Mouse (Mus musculus): ENCODE data around the gene Tmod2. TPM values are rescaled to one million over a fixed set of nuclear protein-coding genes. Genes with fewer than 3 reads are reported as not detected.
"Not testable (repeated sequence)": the region's sequence is repeated elsewhere in the genome, so short reads cannot be mapped to it uniquely, and the experiment has no call there.

Gene Tmod2
- polyA plus RNA-seq, 1 experiment from 2014 or later: 2.1 TPM

- H3K27me3 ChIP-seq: no peaks in the 10 kb centered on the region
- TF ChIP-seq CTCF (IDR thresholded peaks at IDR 0.05): no peak
- in situ Hi-C loops (cut with MboI; ENCODE audit: low pct_unique_long_range_greater_than_20kb): no loop called here
- DNase-seq (ENCODE audit: low read depth, low spot score): no peak
- ChIA-PET POLR2A (no interaction called here), CTCF (no interaction called here)
- ATAC-seq: peak; percentile 49
These were observed 15.1 kb upstream of the Tmod2 start for GRCm38 (mm10) chr9:75626308-75626604.

- CTCF ChIA-PET: no interaction called here
- POLR2A ChIA-PET: interaction anchor here (0.7 to 0.8 kb wide), 2 partner anchors 21 to 101 kb away, joined by 3 read pairs; no protein-coding TSS in a partner anchor
- no peak for TF ChIP-seq CTCF (IDR thresholded peaks at IDR 0.05)
- ATAC-seq (peak; percentile 76), DNase-seq (ENCODE audit: low read depth, low spot score) (no peak)
- in situ Hi-C loops (cut with MboI; ENCODE audit: low pct_unique_long_range_greater_than_20kb): no loop called here
- H3K27me3 ChIP-seq: no peaks in the 10 kb centered on the region
These were observed 14.6 kb upstream of the Tmod2 start, which contains the start of gene Lysmd2 for GRCm38 (mm10) chr9:75625556-75626307. Lysmd2 (plus strand) TSS chr9:75625741.

- peak; percentile 40 for ATAC-seq
- ChIA-PET POLR2A (interaction anchor here (0.7 to 0.8 kb wide), 2 partner anchors 21 to 100 kb away, joined by 3 read pairs; no protein-coding TSS in a partner anchor), CTCF (no interaction called here)
- in situ Hi-C loops (cut with MboI; ENCODE audit: low pct_unique_long_range_greater_than_20kb): no loop called here
- no peaks in the 10 kb centered on the region for H3K27me3 ChIP-seq
- no peak for DNase-seq (ENCODE audit: low read depth, low spot score)
- TF ChIP-seq CTCF (IDR thresholded peaks at IDR 0.05): no peak
These were observed 13.9 kb upstream of the Tmod2 start for GRCm38 (mm10) chr9:75624983-75625555.

GRCm38 (mm10) chr9:75621428-75621827, 10.3 kb upstream of the Tmod2 start:
- H3K27me3 ChIP-seq: no peaks in the 10 kb centered on the region
- DNase-seq (ENCODE audit: low read depth, low spot score) (no peak), ATAC-seq (no peak)
- TF ChIP-seq CTCF (IDR thresholded peaks at IDR 0.05): no peak
- in situ Hi-C loops (cut with MboI; ENCODE audit: low pct_unique_long_range_greater_than_20kb): no loop called here
- CTCF ChIA-PET: interaction anchor here (2.0 kb wide), 1 partner anchor 10 kb away, joined by 6 read pairs; the partner anchor contains the start of gene Tmod2
- POLR2A ChIA-PET: no interaction called here

- H3K27me3 ChIP-seq; in situ Hi-C loops (cut with MboI; ENCODE audit: low pct_unique_long_range_greater_than_20kb); DNase-seq (ENCODE audit: low read depth, low spot score); CTCF ChIA-PET; ATAC-seq; POLR2A ChIA-PET: not testable (repeated sequence)
These were observed 8.6 kb upstream of the Tmod2 start for GRCm38 (mm10) chr9:75619761-75620160.

- no peak for TF ChIP-seq CTCF (IDR thresholded peaks at IDR 0.05)
- in situ Hi-C loops (cut with MboI; ENCODE audit: low pct_unique_long_range_greater_than_20kb): no loop called here
- CTCF ChIA-PET: no interaction called here
- no peak for ATAC-seq
- no peak for DNase-seq (ENCODE audit: low read depth, low spot score)
- no peaks in the 10 kb centered on the region for H3K27me3 ChIP-seq
- POLR2A ChIA-PET: no interaction called here
These were observed 7.8 kb upstream of the Tmod2 start for GRCm38 (mm10) chr9:75618836-75619400.

GRCm38 (mm10) chr9:75616560-75616959, 5.4 kb upstream of the Tmod2 start:
- peaks cover 5% of the 10 kb centered on the region for H3K27me3 ChIP-seq
- ATAC-seq (no peak), DNase-seq (ENCODE audit: low read depth, low spot score) (no peak)
- CTCF ChIA-PET: no interaction called here
- POLR2A ChIA-PET: no interaction called here
- no peak for TF ChIP-seq CTCF (IDR thresholded peaks at IDR 0.05)
- in situ Hi-C loops (cut with MboI; ENCODE audit: low pct_unique_long_range_greater_than_20kb): no loop called here

- in situ Hi-C loops (cut with MboI; ENCODE audit: low pct_unique_long_range_greater_than_20kb): no loop called here
- POLR2A ChIA-PET: no interaction called here
- TF ChIP-seq CTCF (IDR thresholded peaks at IDR 0.05): no peak
- DNase-seq (ENCODE audit: low read depth, low spot score): no peak
- CTCF ChIA-PET: interaction anchor here (1.0 kb wide), 1 partner anchor 17 kb away, joined by 4 read pairs; no protein-coding TSS in a partner anchor
- peaks cover 5% of the 10 kb centered on the region for H3K27me3 ChIP-seq
- no peak for ATAC-seq
These were observed 1.2 kb downstream of the Tmod2 start for GRCm38 (mm10) chr9:75609965-75610364.

GRCm38 (mm10) chr9:75609505-75609904, 1.6 kb downstream of the Tmod2 start:
- POLR2A ChIA-PET: no interaction called here
- H3K27me3 ChIP-seq: peaks cover 5% of the 10 kb centered on the region
- ATAC-seq: no peak
- DNase-seq (ENCODE audit: low read depth, low spot score): no peak
- TF ChIP-seq CTCF (IDR thresholded peaks at IDR 0.05): no peak
- in situ Hi-C loops (cut with MboI; ENCODE audit: low pct_unique_long_range_greater_than_20kb): no loop called here
- CTCF ChIA-PET: no interaction called here

- DNase-seq (ENCODE audit: low read depth, low spot score): no peak
- in situ Hi-C loops (cut with MboI; ENCODE audit: low pct_unique_long_range_greater_than_20kb): no loop called here
- ChIA-PET CTCF (interaction anchor here (1.6 kb wide), 1 partner anchor 89 kb away, joined by 3 read pairs; no protein-coding TSS in a partner anchor), POLR2A (no interaction called here)
- ATAC-seq: no peak
- no peak for TF ChIP-seq CTCF (IDR thresholded peaks at IDR 0.05)
- no peaks in the 10 kb centered on the region for H3K27me3 ChIP-seq
These were observed 3.6 kb downstream of the Tmod2 start for GRCm38 (mm10) chr9:75607496-75607895.

GRCm38 (mm10) chr9:75601510-75601909, 9.6 kb downstream of the Tmod2 start:
- in situ Hi-C loops (cut with MboI; ENCODE audit: low pct_unique_long_range_greater_than_20kb): no loop called here
- POLR2A ChIA-PET: interaction anchor here (0.6 kb wide), 1 partner anchor 8 kb away, joined by 4 read pairs; no protein-coding TSS in a partner anchor
- CTCF ChIA-PET: no interaction called here
- no peak for DNase-seq (ENCODE audit: low read depth, low spot score)
- H3K27me3 ChIP-seq: no peaks in the 10 kb centered on the region
- ATAC-seq: no peak
- no peak for TF ChIP-seq CTCF (IDR thresholded peaks at IDR 0.05)

Data from Patski (cell line).